Mouse (Mus musculus): ENCODE measurements around the gene Slc9a3. TPM values are rescaled to one million over a fixed set of nuclear protein-coding genes. Genes with fewer than 3 reads are reported as not detected.

Slc9a3 gene
- total RNA-seq, 2 experiments from 2014 or later, result 0.55 to 1.3 TPM

Other genes with a start within 250 kb of the Slc9a3 start
- gene Trip13, start 183.7 kb upstream of the Slc9a3 start, total RNA-seq (2021), result under 1 TPM; 0.82 to 0.96 TPM
- gene Brd9, start 183.6 kb upstream of the Slc9a3 start, total RNA-seq (2021), result 10 to 100 TPM; 11.0 to 11.9 TPM
- not detected for gene Zdhhc11, start 157.6 kb upstream of the Slc9a3 start, total RNA-seq (2021)
- gene Tppp, start 112.0 kb upstream of the Slc9a3 start, total RNA-seq (2021), result 1 to 10 TPM; 5.8 to 5.9 TPM
- gene Cep72, start 59.2 kb upstream of the Slc9a3 start, total RNA-seq (2021), result 1 to 10 TPM; 1.6 to 2.6 TPM
- gene Exoc3, start 87.3 kb downstream of the Slc9a3 start, total RNA-seq (2021), result 10 to 100 TPM; 28.3 to 30.5 TPM
- gene Ahrr, start 170.9 kb downstream of the Slc9a3 start, total RNA-seq (2021), result under 1 TPM; 0.04 to 0.25 TPM
- 10 to 100 TPM; 20.9 to 24.7 TPM for gene Pdcd6, start 196.1 kb downstream of the Slc9a3 start, total RNA-seq (2021)
- 100 to 1,000 TPM; 505 to 626 TPM for gene Sdha, start 228.8 kb downstream of the Slc9a3 start, total RNA-seq (2021)
- gene Ccdc127, start 228.9 kb downstream of the Slc9a3 start, total RNA-seq (2021), result 10 to 100 TPM; 37.0 to 43.6 TPM
- 10 to 100 TPM; 54.0 to 67.5 TPM for gene Lrrc14b, start 242.5 kb downstream of the Slc9a3 start, total RNA-seq (2021)